Mouse (Mus musculus) embryonic fibroblast, embryonic 13.5 days (primary cell): Measurements from ENCODE around the gene Foxp1. TPM values are rescaled to one million over a fixed set of nuclear protein-coding genes. Genes with fewer than 3 reads are reported as not detected.
A peak's percentile ranks its signal among the peaks of the same experiment; 100 is the strongest.

Source experiments
- H3K27ac ChIP-seq: 2 replicates; pipeline ENCODE4 v1.5.1; 2012; ENCODE audit warnings: low read length, control low read depth, inconsistent platforms; ENCODE audit not compliant: insufficient read depth
- H3K4me1 ChIP-seq: 2 replicates; pipeline ENCODE4 v1.6.1; 2011; ENCODE audit warnings: low read length; ENCODE audit not compliant: control insufficient read depth, insufficient read depth
- H3K4me3 ChIP-seq: 2 replicates; pipeline ENCODE4 v1.5.1; 2011; ENCODE audit warnings: mild to moderate bottlenecking, control low read depth, low read length; ENCODE audit not compliant: insufficient read depth
- CTCF ChIP-seq: IDR thresholded peaks from 2 replicates; pipeline ENCODE4 v1.5.1; 2011; ENCODE audit warnings: mild to moderate bottlenecking, control low read depth, low read length, moderate library complexity, borderline replicate concordance; ENCODE audit not compliant: insufficient read depth
- POLR2A ChIP-seq: IDR thresholded peaks from 2 replicates; pipeline ENCODE4 v1.6.1; 2011; ENCODE audit warnings: low read depth, mild to moderate bottlenecking, control low read depth, low read length, moderate library complexity
- polyA plus RNA-seq: library from polyadenylated mRNA; stranded (reverse); fragments of >200 nt; gene quantifications from 2 replicates; pipeline ENCODE4 v1.2.4, GENCODE M21; 2011; ENCODE audit warnings: low read depth; ENCODE audit not compliant: missing spikeins, insufficient read length

Foxp1 gene
- polyA plus RNA-seq, 1 experiment: 137 TPM

DNA sequence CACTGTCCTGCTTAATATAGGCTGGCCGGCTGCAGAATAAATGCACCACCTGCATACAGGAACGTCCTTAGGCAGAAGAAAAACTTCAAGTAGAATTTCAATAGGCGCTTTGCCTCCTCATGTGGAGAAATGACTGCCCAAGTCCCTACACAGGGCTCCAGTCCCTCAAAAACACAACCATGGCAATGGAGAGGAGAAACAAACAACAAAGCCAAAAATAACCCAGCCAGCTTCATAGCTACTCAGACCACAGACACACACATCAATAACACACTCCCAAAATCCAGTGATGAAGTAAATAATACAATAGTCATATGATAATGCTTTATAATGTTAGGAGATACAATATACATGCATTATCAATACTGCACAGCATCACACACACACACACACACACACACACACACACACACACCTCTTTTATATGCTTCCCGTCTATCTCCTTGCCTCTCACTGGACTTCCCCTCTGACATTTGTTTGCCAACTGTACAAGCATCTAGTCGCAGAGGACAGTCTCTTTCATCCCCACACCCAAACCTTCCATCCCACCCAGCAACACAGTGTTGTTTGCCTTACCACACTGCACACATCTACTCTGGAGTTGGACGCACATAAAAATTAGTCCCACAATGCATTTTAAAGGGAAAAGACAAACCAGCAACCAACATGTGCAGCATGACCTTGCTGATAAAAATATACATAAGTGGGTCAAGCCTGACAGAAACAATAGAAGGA lies 162.6 kb downstream of the Foxp1 start:
- Histone ChIP-seq H3K4me1 (peaks cover 5% of the 10 kb centered on the region; the same call in 1 of the 2 replicates), H3K27ac (no peak overlapping the region), H3K4me3 (no peak overlapping the region)
- TF ChIP-seq CTCF (no peak), POLR2A (no peak)

DNA sequence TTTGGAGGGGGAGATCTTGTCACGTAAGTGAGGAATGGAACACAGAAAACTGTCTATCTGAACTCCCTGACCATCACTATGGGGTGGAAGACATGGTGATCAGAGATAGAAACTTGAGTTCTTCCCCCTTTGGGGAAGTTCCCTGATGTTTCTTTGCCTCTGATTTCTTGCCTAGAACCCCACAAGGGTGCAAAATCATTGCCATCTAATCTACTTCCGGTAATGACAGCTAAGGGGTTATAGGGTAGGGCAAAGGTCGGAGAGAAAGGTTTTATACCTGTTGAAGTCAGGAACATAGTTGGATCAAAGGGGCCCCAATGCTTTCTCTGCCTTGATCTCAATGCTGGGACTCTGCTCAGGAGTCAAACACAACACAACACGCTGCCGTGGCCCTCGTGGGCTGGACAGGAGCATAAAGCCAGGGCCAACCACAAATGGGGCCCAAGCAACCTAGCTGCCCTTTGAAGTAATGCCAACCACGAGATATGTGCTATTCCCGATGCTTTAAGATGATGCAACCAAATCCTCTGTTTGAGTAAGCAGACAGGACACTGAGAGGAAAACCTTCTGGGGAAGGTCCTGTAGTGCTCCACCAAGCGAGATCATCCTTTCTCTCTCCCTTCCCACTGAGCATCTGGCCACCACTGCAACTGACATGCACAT lies 163.4 kb downstream of the Foxp1 start:
- Histone ChIP-seq H3K4me1 (peaks cover 5% of the 10 kb centered on the region; the same call in 1 of the 2 replicates), H3K4me3 (no peak overlapping the region), H3K27ac (no peak overlapping the region)
- TF ChIP-seq POLR2A (no peak), CTCF (no peak)

DNA sequence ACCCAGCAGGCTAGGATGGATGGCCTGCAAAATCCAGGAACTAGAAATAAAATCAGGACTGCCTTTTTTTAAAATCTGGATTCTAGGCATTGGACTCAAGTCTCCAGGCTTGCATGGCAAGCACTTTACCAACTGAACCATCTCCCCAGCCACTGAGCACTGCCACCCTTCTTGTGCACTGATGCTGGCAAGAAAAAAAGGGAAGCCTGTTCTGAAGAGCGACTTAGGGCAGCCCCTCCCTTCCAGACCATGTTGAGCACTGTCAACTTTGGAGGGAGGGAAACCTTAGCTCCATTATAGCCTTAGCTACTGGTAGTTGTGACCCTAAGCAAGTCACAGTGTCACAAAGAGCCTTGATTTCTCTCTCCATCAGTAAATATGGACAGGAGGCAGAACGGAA lies 164.6 kb downstream of the Foxp1 start:
- Histone ChIP-seq H3K4me3 (no peak overlapping the region), H3K27ac (no peak overlapping the region), H3K4me1 (peaks cover 5% of the 10 kb centered on the region; the same call in 1 of the 2 replicates)
- TF ChIP-seq POLR2A (no peak), CTCF (no peak)

DNA sequence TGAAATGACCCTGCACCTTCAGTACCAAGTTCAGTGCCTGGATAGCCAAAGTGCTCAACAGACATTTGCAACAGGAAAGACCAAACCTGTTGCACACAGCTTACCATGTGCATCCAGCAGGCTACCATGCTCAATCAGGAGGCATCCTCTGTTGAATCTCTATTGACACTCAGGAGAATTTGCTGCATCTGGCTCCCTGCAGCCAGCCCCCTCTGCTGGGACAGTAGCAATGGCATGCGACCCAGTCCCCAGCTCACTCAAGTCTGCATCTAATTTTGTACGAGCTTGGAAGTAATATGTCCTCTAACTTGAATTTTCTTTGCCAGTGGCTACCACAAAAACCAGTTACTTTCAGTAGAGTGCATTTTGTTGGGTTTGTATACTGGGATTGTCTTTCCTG lies 168.2 kb downstream of the Foxp1 start:
- H3K27ac ChIP-seq: no peak overlapping the region
- TF ChIP-seq CTCF (no peak), POLR2A (no peak)
- H3K4me3 ChIP-seq: no peak overlapping the region
- H3K4me1 ChIP-seq: 0 out of 2 replicates have a peak, but pooled peaks cover 3% of the 10 kb centered on the region

DNA sequence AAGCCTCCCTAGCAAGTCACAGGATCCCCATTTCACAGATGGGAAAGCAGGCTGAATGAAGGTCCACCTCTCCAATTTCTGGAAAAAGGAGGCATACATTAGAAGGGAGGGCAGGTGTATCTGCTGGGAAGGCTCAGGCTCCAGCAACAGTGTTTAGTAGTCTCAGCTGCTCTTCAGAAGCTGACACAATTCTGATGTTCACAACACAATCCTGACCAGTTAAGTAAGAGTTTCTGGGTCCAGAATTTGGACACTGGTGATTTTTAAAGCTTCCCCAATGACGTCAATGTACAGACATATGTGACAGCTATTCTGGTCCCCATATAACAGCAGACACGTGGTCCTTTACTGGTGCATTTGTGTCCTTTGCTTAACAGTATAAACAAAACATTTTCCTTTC lies 169.1 kb downstream of the Foxp1 start:
- TF ChIP-seq CTCF (no peak), POLR2A (no peak)
- Histone ChIP-seq H3K4me1 (no peaks in the 10 kb centered on the region), H3K4me3 (no peak overlapping the region), H3K27ac (no peak overlapping the region)

DNA sequence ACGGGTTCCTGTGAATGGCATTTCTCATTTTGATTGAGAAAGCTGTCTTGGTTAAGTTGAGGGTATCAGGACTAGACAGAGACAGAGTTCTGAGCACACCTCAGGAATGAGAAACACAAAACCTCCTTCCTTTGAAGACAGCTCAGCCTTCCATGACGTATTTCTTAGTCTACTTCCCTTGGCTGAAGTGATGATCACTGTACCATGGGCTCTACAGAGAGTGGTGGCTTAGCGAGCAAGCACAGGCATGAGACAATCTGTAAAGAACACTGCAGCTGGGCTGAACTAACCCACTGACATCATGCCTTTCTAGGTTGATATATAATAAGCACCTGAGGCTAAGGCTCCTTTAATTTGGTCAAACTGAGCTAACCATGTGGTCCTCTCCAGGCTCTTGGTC lies 172.0 kb downstream of the Foxp1 start:
- no peak for TF ChIP-seq CTCF
- Histone ChIP-seq H3K4me1 (0 out of 2 replicates have a peak, but pooled peaks cover 3% of the 10 kb centered on the region), H3K4me3 (no peak overlapping the region), H3K27ac (no peak overlapping the region)

DNA sequence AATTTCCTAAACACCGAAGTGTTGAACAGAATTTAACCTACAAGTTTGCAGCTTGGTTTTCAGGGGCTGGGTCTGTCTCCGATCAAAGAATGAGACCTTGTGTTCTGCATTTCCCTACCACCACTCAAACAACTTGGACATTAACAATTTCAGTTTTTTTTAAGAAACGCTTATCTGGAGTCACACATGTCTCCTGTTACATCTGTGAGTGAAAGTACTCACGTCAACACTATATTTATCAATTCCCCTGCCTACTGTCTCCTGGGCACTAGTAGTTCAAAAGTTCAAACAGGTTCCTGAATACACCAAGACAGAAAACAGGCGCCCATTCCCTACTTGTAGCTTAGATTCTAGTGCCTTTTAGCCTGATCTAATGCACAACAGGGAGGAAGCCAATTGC lies 172.4 kb downstream of the Foxp1 start:
- no peak overlapping the region for H3K27ac ChIP-seq
- TF ChIP-seq CTCF (no peak), POLR2A (no peak)
- H3K4me3 ChIP-seq: no peak overlapping the region
- 0 out of 2 replicates have a peak, but pooled peaks cover 3% of the 10 kb centered on the region for H3K4me1 ChIP-seq

DNA sequence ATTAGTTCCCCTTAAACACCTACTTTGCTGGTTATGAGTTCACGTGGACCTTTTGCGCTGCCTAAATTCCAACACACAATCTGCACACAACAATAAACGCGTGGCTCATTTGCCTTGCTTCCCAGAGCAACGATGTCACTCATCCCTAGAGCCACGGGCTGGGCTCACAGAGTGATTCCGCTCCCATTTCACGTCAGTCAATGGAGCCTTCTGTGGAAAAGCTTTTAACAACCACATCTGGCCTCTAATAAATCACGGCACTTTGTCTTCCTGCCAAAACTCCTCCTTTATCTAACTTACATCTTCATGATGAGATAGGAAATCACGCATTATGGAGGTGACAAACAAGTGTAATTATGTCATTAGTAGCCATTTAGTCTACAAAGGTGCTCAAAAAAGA lies 174.7 kb downstream of the Foxp1 start:
- Histone ChIP-seq H3K4me3 (no peak overlapping the region), H3K27ac (no peak overlapping the region), H3K4me1 (peaks cover 8% of the 10 kb centered on the region; the same call in 1 of the 2 replicates)
- no peak for TF ChIP-seq POLR2A
- TF ChIP-seq CTCF: no peak

DNA sequence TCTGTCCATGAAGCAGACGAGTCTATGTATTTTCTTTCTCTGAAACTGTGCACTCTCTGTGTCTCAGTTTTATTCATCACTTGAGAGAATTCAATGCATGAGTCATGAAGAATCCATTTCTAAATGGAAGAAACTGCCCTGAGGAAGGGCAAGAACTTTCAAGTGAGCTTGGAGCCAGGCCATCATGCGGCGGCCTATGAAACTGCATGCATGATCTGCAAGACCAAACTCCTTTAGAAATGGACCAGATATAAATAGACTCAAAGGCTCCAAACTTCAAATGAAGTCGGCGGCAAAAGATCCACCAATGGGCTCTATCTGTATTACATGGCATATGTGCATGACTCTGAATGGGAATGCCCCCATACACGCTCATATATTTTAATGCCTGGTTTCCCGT lies 177.6 kb downstream of the Foxp1 start:
- TF ChIP-seq CTCF (no peak), POLR2A (no peak)

DNA sequence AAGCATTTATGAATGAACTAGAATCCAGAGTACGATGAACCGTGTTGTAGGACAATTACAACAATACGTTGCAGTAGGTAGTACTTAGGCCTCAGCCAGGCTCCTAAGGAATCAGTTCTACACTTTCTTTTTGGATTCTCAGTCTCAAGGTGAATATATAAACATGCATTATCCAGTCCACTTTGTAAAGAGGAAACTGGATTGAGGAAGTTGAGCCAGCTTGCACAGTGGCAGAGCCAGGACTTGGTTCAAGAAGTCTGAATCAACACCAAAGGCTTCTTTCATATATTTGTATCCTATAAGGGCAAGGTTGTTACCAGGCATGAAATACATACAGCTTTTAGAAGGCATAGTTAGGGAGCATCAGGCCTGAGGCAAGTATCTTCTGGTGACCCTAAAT lies 178.2 kb downstream of the Foxp1 start:
- no peak for TF ChIP-seq POLR2A
- TF ChIP-seq CTCF: no peak
- Histone ChIP-seq H3K27ac (peak overlapping the region; percentile 72), H3K4me3 (no peak overlapping the region), H3K4me1 (peaks cover 8% of the 10 kb centered on the region; the same call in 1 of the 2 replicates)

More for the DNA sequence above, 177.6 kb downstream of the Foxp1 start:
- Histone ChIP-seq H3K4me3 (no peak overlapping the region), H3K27ac (peak overlapping the region; percentile 72), H3K4me1 (peaks cover 8% of the 10 kb centered on the region; the same call in 1 of the 2 replicates)
